Mouse (Mus musculus) layer of hippocampus, adult 9-10 months (tissue): Measurements from ENCODE around the gene Lipt2.
A peak's percentile ranks its signal among the peaks of the same experiment; 100 is the strongest.

Experiments used
- DNase-seq: peaks from one replicate; pipeline ENCODE4 v3.0.0; 2022; ENCODE audit warnings: low spot score

The Lipt2 gene

DNA sequence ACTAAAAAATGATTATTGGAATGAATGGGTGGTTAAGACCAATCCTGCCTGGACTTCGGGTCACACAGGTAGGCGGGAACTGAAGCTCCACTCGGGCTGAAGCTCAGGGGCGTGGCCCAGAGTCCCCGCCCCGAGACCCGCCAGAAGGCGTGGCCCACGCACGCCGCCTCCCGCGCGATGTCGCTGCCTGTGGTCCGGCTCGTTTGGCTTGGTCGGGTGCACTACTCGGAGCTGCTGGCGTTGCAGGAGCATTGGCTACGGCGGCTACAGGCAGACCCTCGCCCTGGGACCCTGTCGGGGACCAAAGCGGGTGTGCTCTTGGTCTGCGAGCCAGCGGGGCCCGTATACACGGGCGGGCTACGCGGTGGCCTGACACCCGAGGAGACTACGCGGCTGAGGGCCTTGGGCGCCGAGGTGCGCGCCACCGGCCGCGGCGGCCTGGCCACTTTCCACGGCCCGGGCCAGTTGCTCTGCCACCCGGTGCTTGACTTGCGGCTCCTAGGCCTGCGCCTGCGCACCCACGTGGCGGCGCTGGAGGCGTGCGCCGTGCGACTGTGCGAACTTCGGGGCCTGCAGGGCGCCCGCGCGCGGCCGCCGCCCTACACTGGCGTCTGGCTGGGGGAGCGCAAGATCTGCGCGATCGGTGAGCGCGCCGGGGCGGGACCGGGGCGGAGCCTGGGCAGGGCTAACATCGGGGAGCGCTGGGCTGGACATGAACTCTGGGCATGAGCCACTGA, at the start of gene Lipt2:
TSS of gene Lipt2 (plus strand) at position 173 of the 737 bp plus-strand sequence.
- DNase-seq = peak; percentile 75

DNA sequence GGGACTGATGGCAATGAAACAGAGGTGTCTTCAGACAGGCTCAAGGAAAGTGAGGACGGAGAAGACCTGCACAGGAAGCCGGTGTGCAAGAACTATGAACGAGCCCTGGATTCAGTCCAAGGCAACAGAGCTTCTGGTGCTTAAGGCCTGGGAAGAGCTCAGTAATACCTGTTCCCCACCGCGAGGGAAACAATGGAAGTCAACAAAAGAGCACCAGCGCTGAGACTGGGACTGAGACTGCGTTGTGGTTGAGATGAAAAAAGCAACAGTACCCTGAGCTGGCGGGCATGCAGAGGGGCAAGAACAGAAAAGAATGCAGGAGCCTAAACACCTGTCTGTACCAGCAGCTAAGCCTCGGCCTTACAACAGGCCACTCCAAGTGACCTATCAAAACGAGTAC, 47.6 kb upstream of the Lipt2 start:
- no peak for DNase-seq

DNA sequence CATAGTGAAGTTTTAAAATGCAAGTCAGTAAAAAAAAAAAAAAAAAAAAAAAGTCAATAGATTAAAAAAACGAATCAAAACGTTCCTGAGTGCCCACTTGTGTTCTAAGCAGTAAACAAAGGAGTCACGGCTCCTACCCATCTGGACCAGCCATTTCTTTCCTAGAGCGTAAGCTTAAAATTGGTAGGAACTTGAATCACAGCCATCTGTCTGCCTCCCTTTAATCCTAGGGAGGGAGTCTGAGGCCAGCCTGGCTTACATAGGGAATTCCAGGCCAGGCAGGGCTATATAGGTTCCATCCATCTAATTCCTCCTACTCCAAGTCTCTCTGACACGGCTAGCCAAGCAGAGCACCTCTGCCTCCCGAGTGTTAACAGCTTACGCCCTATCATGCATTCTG, 45.3 kb upstream of the Lipt2 start:
- no peak for DNase-seq

DNA sequence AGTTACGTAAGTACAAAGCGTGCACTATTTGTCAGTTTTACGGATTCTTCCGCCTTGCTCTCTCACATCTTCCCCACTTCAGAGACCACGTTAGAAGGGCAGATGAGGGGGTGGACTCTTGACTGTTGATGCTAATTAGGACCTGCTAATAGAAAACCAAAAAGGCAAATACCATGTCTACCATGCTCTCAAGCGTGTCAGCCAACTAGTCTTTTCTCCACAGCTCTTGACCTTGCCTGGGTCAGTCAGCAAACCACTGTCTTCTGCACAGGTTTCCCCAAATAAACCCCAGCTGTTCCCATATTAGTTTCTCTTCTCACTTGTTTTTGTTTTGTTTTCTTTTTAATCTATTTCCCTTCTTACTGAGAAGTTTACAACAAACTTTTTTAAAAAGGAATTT, 44.8 kb upstream of the Lipt2 start:
- DNase-seq = no peak

DNA sequence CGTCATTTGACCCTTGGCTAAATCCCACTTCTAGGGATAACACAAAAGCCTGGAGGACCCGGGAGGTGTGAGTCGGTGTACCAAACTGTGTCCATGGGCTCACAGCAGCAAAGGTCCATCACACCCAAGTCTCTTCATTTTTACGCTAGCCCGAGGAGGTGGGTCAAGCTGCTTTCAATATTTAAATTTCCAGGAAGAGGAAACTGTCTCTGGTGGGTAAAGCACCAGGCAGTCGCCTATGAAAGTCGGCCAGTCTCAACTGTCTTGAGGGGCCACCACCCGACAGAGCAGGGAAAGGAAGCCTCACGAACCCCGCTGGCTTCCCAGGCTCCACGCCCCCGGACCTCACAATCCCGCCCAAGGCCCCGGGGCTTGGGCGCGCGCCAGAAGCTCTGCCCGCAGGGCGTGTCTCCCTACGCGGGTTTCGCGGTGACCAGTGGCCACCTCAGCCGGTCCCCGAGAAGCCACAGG, 38.3 kb upstream of the Lipt2 start:
- DNase-seq = no peak

DNA sequence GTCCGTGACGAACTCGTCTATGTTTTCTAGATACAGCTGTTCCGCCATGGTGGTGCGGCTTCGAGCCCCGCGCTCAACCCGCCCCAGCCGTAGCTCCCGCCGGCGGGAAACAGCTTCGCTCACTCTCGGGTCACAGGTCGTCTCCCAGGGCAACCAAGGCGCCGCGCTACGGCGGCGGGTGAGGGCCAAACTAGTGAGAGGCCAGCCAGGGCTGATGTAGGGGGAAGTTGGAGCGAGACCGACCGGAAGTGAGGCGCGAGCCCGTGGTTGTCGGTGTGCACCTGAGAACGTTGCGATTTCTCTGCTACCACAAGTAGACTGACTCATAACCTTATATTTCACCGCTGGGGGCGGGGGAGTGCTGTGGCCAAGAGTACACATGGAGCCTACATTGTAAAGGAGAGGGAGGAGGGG, 37.7 kb upstream of the Lipt2 start, which contains the start of gene Pold3:
TSS of gene Pold3 (minus strand) at position 190 of the 414 bp plus-strand sequence.
- DNase-seq = peak; percentile 98

DNA sequence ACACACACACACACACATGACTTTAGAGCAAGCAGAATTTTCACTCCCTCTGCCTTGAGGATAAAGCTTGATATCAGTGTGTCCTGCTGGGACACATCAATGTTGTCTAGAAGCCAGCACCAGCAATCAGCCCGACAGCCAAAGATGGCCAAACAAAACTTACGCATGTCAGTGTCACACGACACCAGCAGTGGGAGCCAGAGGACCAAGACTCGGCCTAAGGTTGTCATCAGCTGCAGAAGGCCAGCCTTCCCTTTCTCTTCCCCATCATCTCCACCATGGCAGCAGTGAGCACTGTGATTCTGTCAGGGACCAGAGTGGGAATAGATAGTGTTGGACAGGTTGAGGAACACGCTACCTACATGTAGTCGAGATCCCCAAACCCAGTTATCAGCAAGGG, 35.6 kb upstream of the Lipt2 start:
- DNase-seq = no peak

DNA sequence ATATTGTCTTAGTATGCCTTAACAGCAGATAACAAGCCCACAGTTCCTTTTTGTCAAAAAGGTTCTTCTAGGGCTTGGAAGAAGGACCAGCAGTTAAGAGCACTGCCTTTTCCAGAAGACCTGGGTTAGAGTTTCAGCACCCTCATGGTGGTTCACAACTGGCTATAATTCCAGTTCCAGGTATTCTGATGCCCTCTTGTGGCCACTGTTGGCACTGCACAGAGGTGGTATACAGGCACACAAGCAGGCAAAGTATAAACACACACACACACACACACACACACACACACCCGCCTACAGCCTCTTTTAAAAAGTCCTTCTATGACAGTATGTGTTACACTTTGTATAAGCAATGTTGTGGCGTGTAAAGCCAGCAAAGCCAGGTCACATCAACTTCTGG, 34.9 kb upstream of the Lipt2 start:
- no peak for DNase-seq

DNA sequence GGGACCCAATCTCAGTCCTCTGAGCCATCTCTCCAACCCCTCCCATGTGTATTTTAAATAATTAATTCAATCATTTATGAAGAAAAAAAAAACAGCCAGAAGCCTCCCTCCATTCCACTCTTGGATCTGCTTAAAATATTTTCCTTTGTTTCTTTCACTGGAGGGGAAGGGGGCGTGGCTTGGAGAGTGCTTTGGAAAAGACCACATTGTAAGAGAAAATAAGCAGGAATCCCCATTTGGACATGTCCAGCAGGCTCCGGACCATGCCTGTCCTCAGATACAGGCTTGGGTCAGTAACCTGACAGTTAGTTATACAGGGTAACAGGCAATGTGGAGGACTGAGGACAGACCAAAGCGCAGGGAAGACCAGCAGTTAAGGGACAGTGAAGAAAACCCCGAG, 33.9 kb upstream of the Lipt2 start:
- DNase-seq = no peak

DNA sequence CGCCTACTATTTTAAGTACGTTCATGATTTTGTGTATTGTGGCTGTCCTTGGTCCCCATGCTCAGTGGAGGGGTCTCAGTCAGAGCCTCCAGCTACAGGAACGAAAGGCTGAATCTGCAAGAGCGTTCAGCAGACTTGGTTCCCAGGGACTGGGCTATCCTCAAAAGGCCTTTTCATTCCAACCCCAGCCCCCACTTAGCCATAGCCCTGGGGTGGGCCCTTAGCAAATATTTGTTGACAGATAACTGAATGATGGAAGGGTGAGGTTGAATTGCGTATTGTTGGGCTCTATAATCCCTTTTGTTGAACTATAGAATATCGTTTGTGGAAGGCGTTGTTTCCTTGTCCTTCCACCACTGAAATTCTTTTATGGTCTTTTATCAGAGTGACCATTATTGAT, 32.6 kb upstream of the Lipt2 start:
- DNase-seq = no peak

DNA sequence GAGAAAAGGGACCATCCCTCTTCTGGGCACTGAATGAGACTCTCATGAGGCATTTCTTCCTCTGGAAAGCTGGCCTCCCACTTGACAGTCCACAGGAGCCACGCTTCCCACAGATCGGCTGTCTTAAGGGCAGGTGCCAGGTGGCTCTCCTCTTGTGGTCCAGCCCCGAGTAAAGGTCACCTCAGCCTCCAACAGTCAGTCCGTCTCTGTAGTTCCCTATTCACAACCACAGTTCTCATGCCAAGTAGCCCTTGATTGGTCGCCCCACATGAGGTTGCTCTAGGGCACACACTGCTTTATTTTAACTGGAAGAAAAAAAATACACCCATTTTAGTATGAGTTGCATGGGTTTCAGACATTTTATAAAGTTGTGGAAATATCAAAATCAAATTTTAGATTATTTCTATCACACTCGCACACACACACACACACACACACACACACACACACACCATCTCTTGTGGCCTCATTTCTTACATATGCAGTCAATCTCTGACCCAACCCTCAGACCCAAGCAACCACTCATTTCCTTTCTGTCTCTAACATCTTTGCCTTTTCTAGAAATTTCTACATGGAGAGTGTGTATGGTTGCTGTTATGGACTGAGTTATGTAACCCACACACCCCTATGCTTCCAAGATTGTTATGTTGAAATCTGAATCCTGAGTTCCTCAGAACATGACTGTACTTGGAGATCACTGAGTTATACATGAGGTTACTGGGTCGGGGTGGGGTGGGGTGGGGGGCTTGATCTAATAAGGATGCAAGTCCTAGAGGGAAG, 30.6 kb upstream of the Lipt2 start:
- DNase-seq = no peak

DNA sequence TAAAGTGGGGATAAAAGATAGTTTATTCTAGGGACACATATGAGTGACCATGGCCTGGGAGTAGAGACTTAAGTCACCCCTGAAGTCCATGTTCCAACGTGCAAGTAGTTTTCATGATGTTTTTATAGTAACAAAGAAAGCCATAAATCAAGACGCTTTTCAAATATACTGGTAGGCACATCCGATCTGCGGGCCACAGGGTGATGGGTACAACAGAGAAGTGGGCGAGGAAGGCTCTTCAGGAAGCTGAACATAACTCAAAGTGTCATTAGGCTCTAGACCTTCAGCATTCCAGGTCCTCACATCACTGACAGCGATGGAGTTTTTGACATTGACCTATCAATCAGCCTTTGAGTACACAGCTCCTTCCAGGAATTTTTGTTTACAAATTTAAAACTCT, 28.5 kb upstream of the Lipt2 start:
- DNase-seq = no peak

DNA sequence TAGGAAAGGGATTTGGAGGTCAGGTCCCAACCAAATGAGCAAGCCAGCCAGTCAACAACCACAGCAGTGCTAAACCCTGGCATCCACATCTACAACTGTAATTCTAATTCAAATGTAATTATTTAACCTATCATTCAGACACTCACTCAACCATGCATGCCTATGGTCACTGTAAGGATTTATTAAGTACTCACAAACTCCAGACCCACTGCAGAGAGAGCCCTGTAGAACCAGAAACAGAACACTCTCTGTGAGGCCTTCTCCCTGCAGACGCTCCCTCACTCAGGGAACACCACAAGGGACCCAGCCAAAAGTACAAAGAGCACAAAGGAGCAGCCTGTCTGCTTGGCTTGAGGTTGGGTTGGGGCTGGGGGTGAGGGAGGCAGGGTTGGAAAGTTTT, 26.7 kb upstream of the Lipt2 start:
- no peak for DNase-seq

DNA sequence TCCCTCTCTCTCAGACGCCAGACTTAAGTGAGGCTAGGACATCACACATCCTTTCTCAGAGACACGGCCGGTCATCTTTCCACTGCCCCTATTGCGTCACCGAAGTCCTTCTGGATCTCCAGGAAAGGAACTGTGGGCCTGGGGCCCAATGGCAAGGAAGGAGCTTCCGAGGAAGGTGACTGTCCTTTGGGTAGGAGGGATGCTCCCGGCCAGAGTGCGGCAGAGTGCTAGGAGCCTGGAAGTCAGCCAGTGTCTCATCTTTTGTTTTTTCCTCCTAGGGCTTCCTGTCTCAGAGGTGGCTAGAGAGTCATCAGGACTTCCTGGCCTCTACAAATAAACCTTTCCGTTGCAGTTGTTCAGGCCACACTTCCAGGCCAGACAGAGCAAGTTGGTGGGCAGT, 22.0 kb upstream of the Lipt2 start:
- DNase-seq = no peak

DNA sequence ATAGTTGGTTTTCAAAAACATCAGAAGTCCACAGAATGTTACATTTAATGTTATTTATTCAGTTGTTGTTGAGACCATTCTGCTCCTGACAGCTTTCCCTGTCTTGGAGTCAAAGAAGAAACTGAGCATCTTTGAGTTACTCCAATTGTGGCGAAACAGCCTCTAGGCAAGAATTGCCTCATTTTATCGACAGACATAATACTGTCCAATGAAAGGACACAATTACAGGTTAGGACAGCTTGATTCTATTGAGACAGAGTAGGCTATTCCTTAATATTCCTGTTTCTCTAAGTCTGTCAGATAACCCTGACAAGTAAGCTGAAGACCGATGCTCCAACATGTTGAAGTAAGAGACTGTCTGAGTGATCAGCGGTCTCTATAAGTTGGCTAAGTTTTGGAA, 21.0 kb upstream of the Lipt2 start:
- no peak for DNase-seq

DNA sequence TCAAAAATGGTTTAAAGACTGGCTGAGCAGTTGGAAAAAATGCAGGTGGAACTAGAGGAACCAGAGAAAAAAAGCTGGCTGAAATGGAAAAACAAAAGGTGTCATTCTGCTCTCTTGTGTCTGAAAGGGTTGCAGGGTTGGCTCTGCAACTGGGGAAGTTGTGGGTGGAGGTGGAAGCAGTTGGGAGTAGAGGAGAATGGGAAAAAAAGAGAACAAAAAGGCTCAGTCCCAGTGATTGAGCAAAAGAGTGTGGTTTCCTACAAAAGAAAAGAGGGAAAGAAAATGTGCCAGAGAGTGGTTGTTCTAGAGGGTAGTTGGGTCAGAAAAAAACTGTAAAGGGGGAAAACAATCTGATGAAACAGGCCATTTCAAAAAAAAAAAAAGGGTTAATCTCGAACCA, 18.5 kb upstream of the Lipt2 start:
- DNase-seq = no peak

DNA sequence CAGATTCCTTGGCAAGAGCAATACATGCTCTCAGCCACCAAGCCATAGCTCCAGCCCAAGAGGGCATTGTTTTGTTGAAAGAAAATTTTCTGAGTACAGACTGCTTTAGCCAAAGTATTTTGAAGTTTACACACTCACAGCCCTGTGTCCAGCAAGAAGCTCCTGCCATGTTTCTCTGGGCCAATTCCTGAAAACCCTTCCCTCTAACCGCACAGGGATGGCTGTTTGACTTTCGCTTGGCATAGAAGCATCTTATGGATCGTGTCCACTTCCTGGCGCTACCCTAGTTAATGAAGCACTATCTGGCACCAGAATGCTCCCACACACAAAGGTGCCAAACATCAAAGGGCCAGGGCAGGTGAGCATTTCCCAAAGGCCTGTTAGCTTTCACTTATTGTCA, 10.5 kb upstream of the Lipt2 start:
- DNase-seq = no peak

DNA sequence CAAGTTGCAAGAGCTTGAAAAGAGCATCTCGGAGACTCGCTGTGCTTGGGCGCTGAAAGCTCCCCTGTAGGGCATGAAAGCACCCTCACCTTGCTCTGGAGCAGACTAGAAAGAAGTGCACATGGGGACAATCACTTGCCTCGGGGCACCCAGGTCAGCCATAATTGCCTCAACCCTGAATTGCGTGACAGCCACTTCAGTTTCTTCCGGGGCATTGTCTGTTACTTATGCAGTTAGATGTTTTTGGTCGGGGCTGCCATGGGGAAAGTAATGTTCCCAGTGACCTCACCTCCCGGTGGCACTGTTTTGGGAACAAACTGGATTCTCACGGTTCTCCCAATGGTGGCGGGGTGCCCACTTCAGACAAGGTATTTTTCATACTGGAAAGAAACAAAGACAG, 9.0 kb upstream of the Lipt2 start:
- no peak for DNase-seq

DNA sequence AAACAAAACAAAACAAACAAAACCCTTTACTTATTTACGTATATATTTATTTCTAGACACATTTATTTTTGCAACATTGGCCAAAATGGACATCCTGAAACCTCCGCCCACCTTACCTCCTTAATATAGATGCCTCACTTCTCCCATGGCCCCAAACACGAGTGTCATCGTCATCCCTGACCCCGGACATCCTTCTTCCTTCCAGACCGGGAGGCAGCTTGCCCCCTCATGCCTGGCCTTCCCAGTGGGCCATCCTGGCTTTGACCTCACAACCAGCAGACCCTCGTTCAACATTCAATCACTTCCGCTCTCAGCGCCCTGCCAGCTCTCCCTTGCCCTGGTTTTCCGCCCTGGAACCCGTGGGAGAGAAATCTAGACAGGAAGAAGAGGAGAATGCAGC, 8.5 kb upstream of the Lipt2 start:
- no peak for DNase-seq

DNA sequence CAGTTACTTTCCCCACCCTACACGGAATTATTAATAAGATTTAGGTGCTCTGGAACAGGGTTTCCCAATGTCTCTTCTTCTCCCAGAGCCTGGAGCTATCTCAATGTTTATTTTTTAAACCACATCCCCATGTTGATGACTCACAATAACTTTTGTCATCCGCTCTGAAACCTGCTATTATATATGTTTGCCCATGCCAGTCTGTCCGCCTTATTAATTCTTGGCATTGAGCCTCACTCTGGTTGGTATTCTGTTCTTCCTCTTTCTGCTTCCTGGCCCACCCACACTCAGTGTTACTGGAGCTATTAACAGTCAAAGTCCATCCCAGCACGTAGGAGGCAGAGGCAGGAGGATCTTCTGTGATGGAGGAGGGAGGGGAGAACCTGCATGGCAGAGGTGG, 1.4 kb upstream of the Lipt2 start:
- DNase-seq = no peak

DNA sequence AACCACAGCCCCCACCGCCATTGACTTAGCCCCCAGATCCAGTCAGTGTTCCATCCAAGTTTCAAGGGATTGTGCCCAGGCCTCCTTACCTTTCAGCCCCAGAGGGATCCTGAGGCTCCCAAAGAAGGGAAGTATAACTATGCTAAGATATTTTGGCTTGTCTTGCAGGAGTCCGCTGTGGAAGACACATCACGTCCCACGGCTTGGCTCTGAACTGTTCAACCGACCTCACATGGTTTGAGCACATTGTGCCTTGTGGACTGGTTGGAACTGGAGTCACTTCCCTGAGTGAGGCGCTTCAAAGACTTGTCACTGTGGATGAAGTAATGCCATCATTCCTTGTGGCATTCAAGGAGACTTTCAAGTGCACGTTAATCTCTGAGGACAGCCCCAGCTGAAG, 929 bp downstream of the Lipt2 start:
- DNase-seq = no peak

DNA sequence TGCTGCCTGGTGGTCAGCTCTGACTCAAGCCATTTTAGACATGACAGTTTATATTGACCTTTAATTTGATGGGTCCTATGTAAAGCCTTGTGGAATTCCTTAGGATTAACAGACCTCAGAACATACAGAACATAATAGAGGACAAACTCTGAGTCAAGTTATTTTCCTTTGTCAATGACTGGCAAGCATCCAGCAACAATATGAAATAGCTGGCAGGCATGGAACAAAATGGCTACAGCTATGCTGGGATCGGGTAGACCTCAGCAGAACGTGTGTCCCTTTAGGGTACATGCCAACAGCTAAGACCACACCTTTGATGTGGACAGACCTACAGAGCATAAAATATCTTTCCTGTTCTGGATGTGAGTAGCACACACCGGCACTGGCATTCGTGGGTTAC, 4.4 kb downstream of the Lipt2 start:
- DNase-seq = no peak

DNA sequence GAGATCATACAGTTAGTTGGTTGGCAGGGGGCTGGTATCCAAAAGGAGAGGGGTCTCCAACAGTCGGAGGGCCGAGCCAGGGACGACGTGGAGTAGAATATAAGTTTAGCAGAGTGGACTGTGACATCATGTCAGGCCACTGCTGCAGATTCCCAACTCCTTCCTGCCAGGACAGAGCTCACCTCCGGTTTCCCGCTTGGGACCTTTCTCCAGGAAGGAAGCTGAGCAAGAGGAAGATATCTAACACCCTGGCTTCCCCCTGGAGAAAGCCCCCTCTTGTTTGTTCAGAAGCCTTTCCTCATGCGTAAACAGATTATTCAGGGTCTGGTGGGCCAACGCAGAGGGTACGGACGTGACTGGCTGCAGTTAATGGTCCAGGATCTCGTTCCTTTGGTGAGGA, 9.6 kb downstream of the Lipt2 start:
- no peak for DNase-seq

DNA sequence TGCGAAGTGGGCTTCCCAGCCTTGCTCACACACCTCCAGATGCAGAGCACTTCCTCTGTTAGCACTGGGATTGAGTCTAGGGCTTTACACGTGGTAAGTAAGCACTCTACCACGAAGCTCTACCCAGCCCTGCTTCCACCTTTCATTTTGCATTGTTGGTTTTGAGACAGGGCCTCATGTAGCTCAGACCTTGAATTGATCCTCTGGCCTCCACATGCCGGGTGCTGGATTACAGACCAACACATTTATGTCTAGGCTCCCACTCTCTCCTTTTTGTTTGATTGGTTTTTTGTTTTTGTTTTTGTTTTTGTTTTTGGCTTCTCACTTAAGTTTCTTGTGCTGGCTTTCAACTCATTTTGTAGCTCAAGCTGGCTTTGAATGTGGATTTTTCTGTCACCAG, 11.7 kb downstream of the Lipt2 start:
- no peak for DNase-seq
